Mouse (Mus musculus): Measurements from ENCODE around the gene Tpbg. TPM values are rescaled to one million over a fixed set of nuclear protein-coding genes. Genes with fewer than 3 reads are reported as not detected.

Gene Tpbg
- polyA plus RNA-seq, 1 experiment from 2014 or later, result 25.2 TPM

- H3K9ac ChIP-seq (ENCODE audit: low read length), result no peak overlapping the region
- no peak overlapping the region for H3K4me3 ChIP-seq (ENCODE audit: low read depth, low read length)
- no peak for DNase-seq (ENCODE audit: low spot score)
- H3K4me2 ChIP-seq (ENCODE audit: low read depth), result no peak overlapping the region
- H3K36me3 ChIP-seq (ENCODE audit: control insufficient read depth, insufficient read depth, low read length), result no peaks in the 10 kb centered on the region
- ATAC-seq (ENCODE audit: insufficient read depth, low FRiP score, low TSS enrichment), result no peak
- 89% methylated on average over 6 of the region's 6 CpGs for WGBS
- H3K4me1 ChIP-seq (ENCODE audit: control insufficient read depth, insufficient read depth, low read length), result no peaks in the 10 kb centered on the region
- no peaks in the 10 kb centered on the region for H3K27me3 ChIP-seq (ENCODE audit: control insufficient read depth, insufficient read depth, low read length)
- no peak overlapping the region for H3K27ac ChIP-seq (ENCODE audit: low read depth, low read length)
- H3K9me3 ChIP-seq (ENCODE audit: control insufficient read depth, low read length), result no peaks in the 10 kb centered on the region
These were observed 20.4 kb downstream of the Tpbg start for GRCm38 (mm10) chr9:85862562-85862961.

GRCm38 (mm10) chr9:85872908-85873307 is 30.7 kb downstream of the Tpbg start:
- WGBS, result 82% methylated on average over 7 of the region's 7 CpGs
- Histone ChIP-seq H3K27ac (ENCODE audit: low read depth, low read length) (no peak overlapping the region), H3K9me3 (ENCODE audit: control insufficient read depth, low read length) (no peaks in the 10 kb centered on the region), H3K27me3 (ENCODE audit: control insufficient read depth, insufficient read depth, low read length) (no peaks in the 10 kb centered on the region), H3K4me2 (ENCODE audit: low read depth) (no peak overlapping the region), H3K4me1 (ENCODE audit: control insufficient read depth, insufficient read depth, low read length) (no peaks in the 10 kb centered on the region), H3K36me3 (ENCODE audit: control insufficient read depth, insufficient read depth, low read length) (no peaks in the 10 kb centered on the region), H3K4me3 (ENCODE audit: low read depth, low read length) (no peak overlapping the region), H3K9ac (ENCODE audit: low read length) (no peak overlapping the region)
- ATAC-seq (ENCODE audit: insufficient read depth, low FRiP score, low TSS enrichment), result no peak
- DNase-seq (ENCODE audit: low spot score), result no peak

GRCm38 (mm10) chr9:85893681-85894080 is 51.5 kb downstream of the Tpbg start:
- H3K9me3 ChIP-seq (ENCODE audit: control insufficient read depth, low read length), result no peaks in the 10 kb centered on the region
- no peaks in the 10 kb centered on the region for H3K27me3 ChIP-seq (ENCODE audit: control insufficient read depth, insufficient read depth, low read length)
- no peaks in the 10 kb centered on the region for H3K4me1 ChIP-seq (ENCODE audit: control insufficient read depth, insufficient read depth, low read length)
- H3K4me2 ChIP-seq (ENCODE audit: low read depth), result no peak overlapping the region
- no peak overlapping the region for H3K4me3 ChIP-seq (ENCODE audit: low read depth, low read length)
- no peaks in the 10 kb centered on the region for H3K36me3 ChIP-seq (ENCODE audit: control insufficient read depth, insufficient read depth, low read length)
- ATAC-seq (ENCODE audit: insufficient read depth, low FRiP score, low TSS enrichment) (no peak), DNase-seq (ENCODE audit: low spot score) (no peak)
- no peak overlapping the region for H3K9ac ChIP-seq (ENCODE audit: low read length)
- 84% methylated on average over 5 of the region's 5 CpGs for WGBS
- H3K27ac ChIP-seq (ENCODE audit: low read depth, low read length), result no peak overlapping the region

Other genes with a start within 250 kb of the Tpbg start
- 45.5 and 46.1 TPM in 2 replicates for gene Ibtk, start 93.0 kb upstream of the Tpbg start, polyA plus RNA-seq (2014; fragmentation: Nextera tagmentation; extraction: Ambion mirVana)